Mouse (Mus musculus) kidney, embryonic 15.5 days (tissue): Measurements from ENCODE around the gene Lrmda. TPM values are rescaled to one million over a fixed set of nuclear protein-coding genes. Genes with fewer than 3 reads are reported as not detected.
A peak's percentile ranks its signal among the peaks of the same experiment; 100 is the strongest.

ENCODE experiments used
- ATAC-seq: fragments of 200-750 bp; cut with Nextera tagmentation; replicated peaks from 2 replicates; pipeline ENCODE4 v1.8.0; 2017; ENCODE audit warnings: moderate TSS enrichment; ENCODE audit not compliant: low FRiP score
- H3K27ac ChIP-seq: fragments of 300-500 bp; sonication (generic); 2 replicates; pipeline ENCODE4 v1.5.1; 2015; ENCODE audit warnings: mild to moderate bottlenecking, inconsistent platforms
- H3K27me3 ChIP-seq: fragments of 300-500 bp; sonication (generic); 2 replicates; pipeline ENCODE4 v1.6.1; 2015; ENCODE audit warnings: inconsistent platforms
- H3K36me3 ChIP-seq: fragments of 300-500 bp; sonication (generic); 2 replicates; pipeline ENCODE4 v1.6.1; 2015; ENCODE audit warnings: inconsistent platforms
- H3K4me1 ChIP-seq: fragments of 300-500 bp; sonication (generic); 2 replicates; pipeline ENCODE4 v1.6.1; 2015; ENCODE audit warnings: inconsistent platforms
- H3K4me2 ChIP-seq: fragments of 300-500 bp; sonication (generic); 2 replicates; pipeline ENCODE4 v1.6.1; 2015; ENCODE audit warnings: moderate library complexity, mild to moderate bottlenecking, inconsistent platforms
- H3K4me3 ChIP-seq: fragments of 300-500 bp; sonication (generic); replicated peaks from 2 replicates; pipeline ENCODE4 v1.5.1; 2015; ENCODE audit warnings: mild to moderate bottlenecking, inconsistent platforms
- H3K9ac ChIP-seq: fragments of 300-500 bp; sonication (generic); 2 replicates; pipeline ENCODE4 v1.6.1; 2015; ENCODE audit warnings: mild to moderate bottlenecking, inconsistent platforms
- H3K9me3 ChIP-seq: fragments of 300-500 bp; sonication (generic); replicated peaks from 2 replicates; pipeline ENCODE4 v1.6.1; 2016; ENCODE audit warnings: inconsistent platforms
- WGBS: fragments of 180-500 bp; shearing (Covaris S2); methylation state at CpG from one replicate; pipeline ENCODE4 v1.1.7; 2015; ENCODE audit warnings: mixed read lengths; 5-methylcytosine and 5-hydroxymethylcytosine counted together
- polyA plus RNA-seq: library from polyadenylated mRNA; unstranded; fragments of >200 nt; fragmentation: Nextera tagmentation; extraction: Ambion mirVana; gene quantifications from 2 replicates; pipeline ENCODE4 v1.2.1, GENCODE M21; 2015

The Lrmda gene
- polyA plus RNA-seq, 1 experiment from 2014 or later = 1.1 TPM

DNA sequence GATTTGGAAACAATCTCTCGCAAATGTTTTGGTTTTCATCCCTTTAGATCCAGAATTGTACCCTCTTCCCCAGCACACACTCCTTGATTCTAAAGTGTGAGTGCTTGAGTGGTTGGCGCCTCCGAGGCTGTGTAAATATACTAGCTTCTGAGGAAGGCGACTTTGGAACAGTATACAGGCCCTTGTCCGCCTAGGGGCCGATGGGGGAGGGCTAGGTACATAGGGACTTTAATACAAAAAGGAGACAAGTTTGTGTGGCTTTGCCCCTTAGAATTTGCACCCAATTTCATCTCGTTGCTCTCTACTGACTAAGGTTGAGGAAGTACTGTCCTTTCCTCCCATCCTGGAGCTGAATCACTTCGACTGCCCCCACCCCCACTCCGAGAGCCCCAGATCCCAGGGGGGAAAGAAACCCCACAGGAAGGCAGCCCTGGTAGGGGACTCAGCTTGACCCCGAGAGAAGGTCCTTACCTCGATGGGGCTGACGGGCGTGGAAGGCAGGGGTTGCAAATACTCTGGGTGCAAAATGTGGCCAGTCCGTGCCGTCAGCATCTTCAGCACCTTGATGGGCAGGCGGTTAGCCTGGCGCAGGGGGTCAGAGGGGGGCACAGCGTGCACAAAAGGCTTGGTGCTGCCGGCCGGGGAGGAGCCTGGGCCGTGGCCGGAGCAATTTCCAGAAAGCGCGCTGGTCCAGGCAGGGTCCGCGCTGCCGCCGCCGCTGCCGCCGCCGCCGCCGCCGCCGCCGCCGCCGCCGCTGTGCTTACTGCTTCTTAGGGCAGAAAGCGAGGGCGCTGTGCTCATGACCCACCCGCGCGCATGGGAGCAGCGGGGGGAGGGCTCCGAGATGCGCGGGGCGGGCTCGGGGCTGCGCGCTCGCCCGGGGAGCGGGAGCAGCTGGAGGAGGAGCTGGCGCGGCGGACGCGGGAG, 32.5 kb upstream of the Lrmda start:
- no peaks in the 10 kb centered on the region for H3K27me3 ChIP-seq
- H3K4me1 ChIP-seq = peaks cover 31% of the 10 kb centered on the region
- peak; percentile 26 for ATAC-seq
- H3K9me3 ChIP-seq = no peaks in the 10 kb centered on the region
- peak overlapping the region; percentile 99 for H3K9ac ChIP-seq
- peak overlapping the region; percentile 71 for H3K4me3 ChIP-seq
- peak overlapping the region; percentile 99 for H3K27ac ChIP-seq
- WGBS = under 1% methylated on average over 61 of the region's 61 CpGs
- H3K36me3 ChIP-seq = peaks cover 13% of the 10 kb centered on the region
- H3K4me2 ChIP-seq = peak overlapping the region; percentile 87

DNA sequence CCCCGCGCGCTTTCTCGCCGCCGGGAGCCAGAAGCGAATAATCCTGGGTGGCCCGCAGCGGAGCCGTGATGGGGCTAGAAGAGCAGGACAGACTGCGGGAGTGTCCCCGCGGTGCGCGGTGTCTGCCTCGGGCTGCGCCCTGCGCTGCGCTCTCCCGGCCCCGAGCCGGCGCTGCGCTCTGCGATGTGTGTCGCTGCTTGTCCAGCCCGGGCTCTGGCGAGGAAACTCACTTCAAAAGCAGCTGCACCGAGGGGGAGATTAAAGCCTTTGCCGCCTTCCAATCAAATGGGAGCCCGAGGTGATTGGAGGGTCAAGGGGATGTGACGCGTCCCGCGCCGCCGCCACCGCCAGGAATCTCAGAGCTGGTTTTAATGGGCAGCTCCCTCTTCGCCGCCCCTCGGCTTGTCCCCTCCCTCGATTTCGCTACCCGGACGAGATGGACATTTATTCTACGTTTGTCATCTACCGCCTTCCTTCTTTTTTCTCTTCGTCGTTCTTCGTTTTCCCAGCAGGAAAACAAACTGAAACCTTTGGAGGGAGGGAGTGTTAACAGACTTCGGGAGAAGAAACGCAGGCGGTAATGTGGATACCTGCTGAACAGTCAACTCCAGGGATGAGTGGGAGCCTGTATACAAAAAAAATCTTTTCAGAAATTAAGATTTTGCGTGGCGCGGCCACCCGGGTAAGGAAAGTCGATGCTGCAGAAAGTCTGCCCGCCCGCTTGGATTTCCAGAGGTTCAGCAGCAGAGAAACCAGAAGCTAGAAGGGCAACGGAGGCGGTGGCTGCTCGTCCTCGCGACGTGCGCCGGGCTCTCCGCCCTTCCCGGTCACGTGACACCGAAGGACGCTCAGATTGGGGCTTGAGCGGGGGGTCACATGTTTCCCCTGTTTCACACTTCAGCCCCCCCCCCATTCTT, 31.6 kb upstream of the Lrmda start:
- Histone ChIP-seq H3K27ac (peak overlapping the region; percentile 99), H3K9me3 (no peaks in the 10 kb centered on the region), H3K4me3 (peak overlapping the region; percentile 71), H3K9ac (peak overlapping the region; percentile 99), H3K4me1 (peaks cover 28% of the 10 kb centered on the region), H3K36me3 (peaks cover 13% of the 10 kb centered on the region), H3K27me3 (no peaks in the 10 kb centered on the region), H3K4me2 (peak overlapping the region; percentile 87)
- under 1% methylated on average over 74 of the region's 74 CpGs for WGBS
- peak; percentile 77 for ATAC-seq

DNA sequence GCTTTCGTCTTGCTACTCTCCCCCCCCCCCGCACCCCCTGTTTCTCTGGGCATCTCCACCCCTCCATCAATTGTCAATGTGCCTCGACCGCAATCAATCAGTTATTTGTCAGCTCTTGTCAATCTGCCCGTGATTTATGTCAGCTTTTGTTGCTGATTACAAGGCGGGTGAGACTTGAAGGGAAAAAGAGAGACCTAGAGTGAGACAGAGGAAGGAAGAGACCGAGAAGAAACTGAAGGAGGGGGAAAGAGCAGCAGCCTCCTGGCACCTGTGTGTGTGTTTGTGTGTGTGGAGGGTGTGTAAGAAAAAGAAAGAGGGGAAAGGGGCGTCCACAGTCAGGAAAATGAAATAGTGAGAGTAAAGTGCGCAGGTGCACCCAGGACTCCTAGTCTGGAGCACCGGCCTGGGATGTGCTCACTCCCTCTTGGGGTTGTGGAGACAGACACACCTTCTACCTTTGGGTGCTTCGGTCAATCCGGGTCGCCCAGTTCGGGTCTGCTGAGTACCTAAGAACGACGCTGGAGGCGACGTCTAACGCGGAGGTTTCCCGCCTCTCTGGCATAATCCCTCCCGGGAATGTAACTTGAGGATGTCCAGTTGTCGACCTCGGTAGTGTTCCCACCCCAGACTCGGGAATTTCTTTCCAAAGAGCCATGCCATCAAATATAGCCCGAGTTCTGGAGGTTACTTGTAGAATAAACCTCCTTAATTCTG, 30.8 kb upstream of the Lrmda start:
- peaks cover 33% of the 10 kb centered on the region for H3K4me1 ChIP-seq
- peak overlapping the region; percentile 71 for H3K4me3 ChIP-seq
- ATAC-seq = no peak
- H3K36me3 ChIP-seq = peaks cover 13% of the 10 kb centered on the region
- no peaks in the 10 kb centered on the region for H3K9me3 ChIP-seq
- no peaks in the 10 kb centered on the region for H3K27me3 ChIP-seq
- WGBS = under 1% methylated on average over 26 of the region's 26 CpGs
- H3K9ac ChIP-seq = peak overlapping the region; percentile 59
- peak overlapping the region; percentile 87 for H3K4me2 ChIP-seq
- peak overlapping the region; percentile 99 for H3K27ac ChIP-seq

DNA sequence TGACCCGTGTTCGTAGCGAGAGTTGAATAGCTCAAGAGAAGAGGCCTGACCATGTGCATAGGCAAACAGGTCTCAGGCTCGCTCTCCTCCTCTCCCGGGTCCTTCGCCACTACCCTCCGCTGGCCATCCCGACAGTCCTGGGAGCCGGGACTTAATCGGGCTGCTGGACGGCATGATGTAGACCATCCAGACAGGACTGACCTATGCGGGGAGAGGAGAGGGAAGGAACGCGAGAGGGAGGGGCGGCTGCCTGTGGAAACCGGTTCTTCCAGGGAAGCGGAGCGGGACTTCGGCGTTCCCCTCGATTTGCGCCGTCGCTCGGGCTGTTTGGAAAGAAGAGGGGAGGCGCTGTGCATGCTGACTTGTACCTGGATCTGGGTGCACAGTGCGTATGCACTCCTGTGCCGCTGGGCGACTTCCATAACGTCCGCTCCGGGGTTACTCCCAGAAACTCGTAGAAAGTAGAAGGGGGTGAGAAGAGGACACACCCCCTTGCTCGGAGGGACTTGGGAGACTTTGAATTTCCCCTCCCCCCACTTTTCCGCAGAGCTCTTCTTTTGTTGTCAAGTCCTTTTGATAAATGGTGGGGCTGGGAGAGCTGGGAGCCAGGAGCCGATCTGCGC, 30.1 kb upstream of the Lrmda start, which contains the start of gene Zfp503:
TSS of gene Zfp503 (minus strand) at position 311 of the 623 bp plus-strand sequence.
- peak within 1 kb of the TSS; percentile 71 for H3K4me3 ChIP-seq
- H3K4me2 ChIP-seq = peak within 1 kb of the TSS; percentile 87
- H3K9ac ChIP-seq = peak within 1 kb of the TSS; percentile 59
- peak within 1 kb of the TSS; percentile 99 for H3K27ac ChIP-seq
- H3K4me1 ChIP-seq = peaks cover 39% of the 10 kb centered on the region
- no peaks in the 10 kb centered on the region for H3K9me3 ChIP-seq
- peaks cover 13% of the 10 kb centered on the region for H3K36me3 ChIP-seq
- 0% methylated on average over 37 of the region's 37 CpGs for WGBS
- no peaks in the 10 kb centered on the region for H3K27me3 ChIP-seq
- peak; percentile 52 for ATAC-seq

DNA sequence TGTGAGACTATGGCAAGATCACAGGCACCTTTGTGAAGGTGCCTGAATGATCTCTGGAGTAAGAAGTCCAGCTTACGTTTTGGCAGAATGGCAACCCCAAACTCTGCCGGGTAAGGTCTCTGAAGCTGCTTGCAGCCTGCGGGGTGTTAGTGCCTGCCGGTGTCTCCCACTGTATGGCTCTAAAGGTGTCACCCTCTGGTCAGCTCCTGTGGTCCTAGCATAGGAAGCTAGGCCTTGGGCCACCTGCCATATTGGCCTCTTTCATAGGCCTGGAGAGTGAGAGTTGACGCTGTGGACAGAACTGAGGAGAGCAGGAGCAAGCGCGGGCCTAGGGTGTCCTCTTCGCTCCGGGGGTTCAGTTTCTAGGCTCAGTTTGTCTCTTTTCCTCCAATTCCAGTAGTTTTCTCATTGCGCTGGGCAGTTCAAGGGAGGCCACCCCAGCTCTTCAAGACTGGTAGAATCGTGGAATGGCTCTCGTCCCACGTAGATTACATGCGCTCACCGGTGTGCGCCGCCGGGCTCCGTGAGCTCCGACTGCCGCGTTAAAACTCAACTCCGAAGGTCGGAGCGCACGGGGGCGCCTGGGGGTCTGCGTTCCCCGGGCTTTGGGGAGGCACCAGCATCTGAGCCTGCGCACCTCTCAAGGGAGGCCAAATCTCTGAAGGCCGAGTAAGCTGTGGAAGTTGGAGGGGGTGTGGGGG, 29.0 kb upstream of the Lrmda start:
- ATAC-seq = no peak
- peak overlapping the region; percentile 99 for H3K27ac ChIP-seq
- H3K4me2 ChIP-seq = peak overlapping the region; percentile 87
- H3K27me3 ChIP-seq = no peaks in the 10 kb centered on the region
- peaks cover 4% of the 10 kb centered on the region for H3K36me3 ChIP-seq
- peak overlapping the region; percentile 71 for H3K4me3 ChIP-seq
- 3% methylated on average over 31 of the region's 31 CpGs for WGBS
- H3K9ac ChIP-seq = peak overlapping the region; percentile 59
- peaks cover 39% of the 10 kb centered on the region for H3K4me1 ChIP-seq
- no peaks in the 10 kb centered on the region for H3K9me3 ChIP-seq

DNA sequence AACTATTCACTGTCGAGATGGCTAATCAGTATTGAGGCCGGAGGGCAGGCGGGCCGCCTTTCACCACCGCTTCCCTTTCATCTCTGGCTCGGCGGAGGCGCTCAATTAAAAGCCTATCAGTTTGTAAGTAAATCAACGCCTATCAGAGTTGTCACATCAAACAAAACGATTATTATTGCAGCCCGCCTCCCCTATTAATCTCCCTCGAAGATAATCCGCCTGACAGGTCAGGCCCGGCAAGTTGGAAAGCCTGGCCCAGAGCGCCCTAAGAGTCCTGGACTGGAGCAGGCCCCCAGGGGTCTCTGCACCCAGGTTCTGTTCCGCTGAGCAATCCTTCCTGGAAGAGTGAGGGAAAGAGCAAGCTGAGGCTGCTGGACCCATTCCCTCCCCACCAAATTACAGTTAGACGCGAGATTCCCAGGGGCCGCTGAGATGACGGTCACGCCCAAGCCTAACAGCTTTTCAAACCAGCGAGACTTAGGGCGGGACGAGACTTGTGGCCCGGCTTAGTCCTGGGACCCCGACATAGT, 28.2 kb upstream of the Lrmda start:
- peak overlapping the region; percentile 71 for H3K4me3 ChIP-seq
- H3K9me3 ChIP-seq = no peaks in the 10 kb centered on the region
- WGBS = 2% methylated on average over 26 of the region's 26 CpGs
- H3K36me3 ChIP-seq = no peaks in the 10 kb centered on the region
- peak overlapping the region; percentile 59 for H3K9ac ChIP-seq
- peak overlapping the region; percentile 87 for H3K4me2 ChIP-seq
- peak; percentile 12; the same call in 1 of the 2 replicates for ATAC-seq
- H3K27me3 ChIP-seq = no peaks in the 10 kb centered on the region
- H3K4me1 ChIP-seq = peaks cover 43% of the 10 kb centered on the region
- H3K27ac ChIP-seq = peak overlapping the region; percentile 99

DNA sequence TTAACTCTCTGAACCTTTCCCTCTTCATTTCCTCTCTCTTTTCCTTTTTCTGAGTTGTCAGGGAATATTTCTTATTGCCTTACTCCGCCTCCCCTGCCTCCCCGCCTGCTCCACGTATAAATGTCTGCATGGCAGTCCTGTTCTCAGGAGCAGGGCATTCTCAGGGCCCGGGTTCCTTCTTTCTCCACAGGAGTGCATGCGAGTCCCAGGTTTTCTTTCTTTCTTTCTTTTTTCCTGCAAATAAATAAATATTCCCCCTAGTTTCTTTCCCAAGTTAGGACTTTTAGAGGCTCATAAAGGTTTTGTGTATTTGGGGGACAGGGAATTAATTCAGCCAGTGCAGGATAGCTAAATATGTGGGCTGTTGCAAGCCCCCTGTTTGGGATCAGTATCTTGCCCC, 27.7 kb upstream of the Lrmda start:
- ATAC-seq = no peak
- Histone ChIP-seq H3K27me3 (no peaks in the 10 kb centered on the region), H3K4me1 (peaks cover 43% of the 10 kb centered on the region), H3K4me2 (peak overlapping the region; percentile 87), H3K9me3 (no peaks in the 10 kb centered on the region), H3K27ac (peak overlapping the region; percentile 99), H3K9ac (peak overlapping the region; percentile 59; the same call in 1 of the 2 replicates), H3K4me3 (peak overlapping the region; percentile 71), H3K36me3 (no peaks in the 10 kb centered on the region)
- WGBS = 13% methylated on average over 5 of the region's 5 CpGs

DNA sequence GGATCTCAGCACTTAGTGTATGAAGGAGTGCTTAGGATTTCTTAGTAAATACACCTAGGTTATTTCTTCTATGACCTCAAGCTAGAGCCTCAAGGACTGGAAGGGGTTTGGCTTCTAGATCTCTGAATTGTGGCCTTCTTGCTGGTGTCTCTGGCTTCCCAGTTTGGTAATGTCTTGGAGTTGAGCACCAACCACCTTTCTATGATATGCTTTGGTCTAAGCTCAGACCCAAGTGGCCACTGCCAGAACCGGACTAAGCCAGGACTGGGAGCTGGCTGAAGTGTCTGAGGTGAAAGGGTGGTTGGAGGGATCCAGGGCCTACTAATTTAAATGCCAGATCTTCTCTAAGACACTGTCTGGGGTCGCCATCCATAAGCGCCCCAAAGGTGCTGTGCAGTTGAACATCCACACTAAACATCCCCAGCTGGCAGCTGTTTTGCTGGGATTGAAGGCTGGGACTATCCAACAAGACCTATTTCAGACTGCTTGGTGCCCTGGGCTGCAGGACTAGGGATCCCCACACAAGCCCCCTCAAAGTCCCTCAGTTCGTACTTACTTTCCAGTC, 27.1 kb upstream of the Lrmda start:
- no peak for ATAC-seq
- Histone ChIP-seq H3K4me3 (peak overlapping the region; percentile 71), H3K4me1 (peaks cover 43% of the 10 kb centered on the region), H3K9ac (0 out of 2 replicates have a peak overlapping the region, but pooled peaks have one; percentile 59), H3K9me3 (no peaks in the 10 kb centered on the region), H3K27ac (peak overlapping the region; percentile 99), H3K4me2 (peak overlapping the region; percentile 87), H3K27me3 (no peaks in the 10 kb centered on the region), H3K36me3 (no peaks in the 10 kb centered on the region)
- 72% methylated on average over 4 of the region's 4 CpGs for whole genome bisulfite sequencing

DNA sequence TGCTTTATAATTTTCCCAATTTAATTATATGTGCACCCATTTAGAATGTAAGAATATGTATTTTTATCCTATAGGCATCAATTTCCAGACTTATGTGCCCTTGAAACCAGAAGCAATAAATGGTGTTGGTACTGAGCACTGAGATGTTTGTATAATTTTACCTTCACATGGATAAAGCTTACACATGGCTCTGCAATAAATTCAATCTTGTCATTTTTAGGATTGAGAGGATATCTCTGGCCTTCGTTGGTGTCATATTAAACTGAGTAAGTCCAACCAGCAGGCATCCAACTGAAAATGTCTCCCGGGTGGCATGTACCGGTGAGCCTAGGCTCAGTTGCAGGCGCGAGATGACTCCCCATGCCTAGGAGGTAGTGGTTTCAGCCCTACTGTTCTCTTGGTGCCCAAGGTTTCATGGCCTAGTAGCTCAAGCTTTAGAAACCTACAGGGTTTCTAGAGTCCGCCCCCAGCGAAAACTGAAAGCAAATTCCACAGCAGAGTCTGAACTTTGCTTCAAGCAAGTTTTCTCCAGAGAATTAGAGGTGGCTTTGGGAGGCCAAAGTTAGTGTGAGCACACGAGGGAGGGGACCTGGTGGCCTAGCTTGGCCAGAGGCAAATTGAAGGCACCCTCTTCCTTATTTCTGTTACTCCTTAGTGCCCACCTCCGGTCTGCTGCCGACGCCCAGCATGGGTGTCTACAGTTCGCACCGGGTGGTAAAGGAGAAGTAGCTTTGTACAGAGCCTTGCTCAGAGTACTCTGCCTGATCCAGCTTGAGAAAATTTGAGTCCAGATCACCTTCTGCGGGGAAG, 26.1 kb upstream of the Lrmda start:
- H3K9ac ChIP-seq = peak overlapping the region; percentile 74
- peak overlapping the region; percentile 87 for H3K4me2 ChIP-seq
- no peaks in the 10 kb centered on the region for H3K9me3 ChIP-seq
- peak overlapping the region; percentile 62 for H3K4me3 ChIP-seq
- 27% methylated on average over 14 of the region's 14 CpGs for WGBS
- peaks cover 43% of the 10 kb centered on the region for H3K4me1 ChIP-seq
- peak overlapping the region; percentile 90 for H3K27ac ChIP-seq
- H3K36me3 ChIP-seq = no peaks in the 10 kb centered on the region
- no peaks in the 10 kb centered on the region for H3K27me3 ChIP-seq
- no peak for ATAC-seq
